Comparison of ENCODE assay signal across 16 mouse cellular contexts in the genomic region with DNA sequence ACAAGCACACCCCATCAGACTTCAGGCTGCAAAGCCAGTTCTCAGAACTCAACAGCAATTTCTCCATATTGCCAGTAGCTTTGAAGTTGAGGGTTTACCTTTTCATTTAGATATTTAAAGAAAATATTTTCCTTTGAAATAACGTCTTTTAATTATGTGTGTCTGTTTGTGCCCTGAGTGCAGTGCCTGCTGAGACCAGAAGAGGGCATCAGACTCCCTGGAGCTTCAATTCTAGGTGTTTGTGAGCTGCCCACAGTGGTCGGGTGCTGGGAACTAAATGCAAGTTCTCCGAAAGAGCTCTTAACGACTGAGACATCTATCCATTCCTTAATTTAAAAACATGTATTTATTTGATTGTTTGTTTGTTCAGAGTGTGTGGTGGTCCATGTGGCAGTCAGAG.
DNase-seq lines count a peak whose midpoint lies in the region; ATAC-seq and TF ChIP-seq lines count a peak whose summit lies in the region.
"Had no signal": no experiment of that assay in that cellular context is flagged by ENCODE, and none has a peak within 500 bp of the region (broad histone marks: within the 10 kb centered on the region; RNA-seq: fewer than 3 reads in every experiment).

No protein-coding gene starts in this region.

- no peak for ATAC-seq in kidney, postnatal 0 days (replicated peaks; ENCODE audit: low FRiP score, low read depth)
- ATAC-seq in kidney, embryonic 14.5 days (ENCODE audit: low FRiP score, low TSS enrichment), result no peak
- ATAC-seq in midbrain, postnatal 0 days (ENCODE audit: low FRiP score), result no peak
- ATAC-seq in midbrain, embryonic 11.5 days (ENCODE audit: low FRiP score), result no peak
- no peak for ATAC-seq in G1E (ENCODE audit: extremely low read depth, insufficient number of reproducible peaks, low FRiP score, poor library complexity, severe bottlenecking)
- ATAC-seq in stomach, postnatal 0 days (ENCODE audit: low FRiP score, low TSS enrichment), result no peak
- ATAC-seq: CD4-positive, CD25-positive, alpha-beta regulatory T cell, adult 4 months had no signal

- 77% methylated on average over 4 of the region's 4 CpGs for WGBS in kidney, postnatal 0 days
- WGBS in kidney, embryonic 14.5 days, result 80% methylated on average over 4 of the region's 4 CpGs
- whole genome bisulfite sequencing in midbrain, postnatal 0 days, result 73% methylated on average over 4 of the region's 4 CpGs
- WGBS in midbrain, embryonic 11.5 days, result 72% methylated on average over 4 of the region's 4 CpGs
- WGBS in stomach, postnatal 0 days, result 75% methylated on average over 4 of the region's 4 CpGs
- WGBS in forebrain, embryonic 10.5 days, result 80% methylated on average over 4 of the region's 4 CpGs

- no peak overlapping the region for H3K4me2 ChIP-seq in kidney, postnatal 0 days (ENCODE audit: low read length)
- no peak overlapping the region for H3K4me2 ChIP-seq in kidney, embryonic 14.5 days (replicated peaks; ENCODE audit: low read depth, low read length)
- no peak overlapping the region for H3K4me2 ChIP-seq in midbrain, postnatal 0 days (ENCODE audit: low read depth, low read length, poor library complexity, severe bottlenecking)
- H3K4me2 ChIP-seq in midbrain, embryonic 11.5 days, result no peak overlapping the region
- no peak overlapping the region for H3K4me2 ChIP-seq in stomach, postnatal 0 days (replicated peaks; ENCODE audit: low read depth)
- H3K4me2 ChIP-seq: embryonic facial prominence, embryonic 13.5 days; hindbrain, embryonic 15.5 days; liver, embryonic 15.5 days had no signal

- H3K36me3 ChIP-seq in kidney, postnatal 0 days (ENCODE audit: insufficient read depth, low read length), result no peaks in the 10 kb centered on the region
- H3K36me3 ChIP-seq in kidney, embryonic 14.5 days (ENCODE audit: control insufficient read depth, insufficient read depth, low read length), result no peaks in the 10 kb centered on the region
- no peaks in the 10 kb centered on the region for H3K36me3 ChIP-seq in midbrain, postnatal 0 days (ENCODE audit: insufficient read depth, low read length)
- no peaks in the 10 kb centered on the region for H3K36me3 ChIP-seq in midbrain, embryonic 11.5 days (ENCODE audit: control insufficient read depth, insufficient read depth, low read length)
- H3K36me3 ChIP-seq in G1E (replicated peaks), result no peaks in the 10 kb centered on the region
- H3K36me3 ChIP-seq in stomach, postnatal 0 days (ENCODE audit: control insufficient read depth, insufficient read depth, low read length), result no peaks in the 10 kb centered on the region
- H3K36me3 ChIP-seq in forebrain, embryonic 10.5 days (replicated peaks), result no peaks in the 10 kb centered on the region
- H3K36me3 ChIP-seq: embryonic facial prominence, embryonic 13.5 days; hindbrain, embryonic 15.5 days; liver, embryonic 15.5 days had no signal

- H3K27ac ChIP-seq in kidney, postnatal 0 days, result no peak overlapping the region
- H3K27ac ChIP-seq in kidney, embryonic 14.5 days (ENCODE audit: low read depth, low read length), result no peak overlapping the region
- no peak overlapping the region for H3K27ac ChIP-seq in midbrain, postnatal 0 days (ENCODE audit: low read depth, low read length)
- H3K27ac ChIP-seq in midbrain, embryonic 11.5 days (ENCODE audit: low read depth, low read length), result no peak overlapping the region
- H3K27ac ChIP-seq in stomach, postnatal 0 days (replicated peaks), result no peak overlapping the region
- H3K27ac ChIP-seq in forebrain, embryonic 10.5 days, result no peak overlapping the region
- H3K27ac ChIP-seq: embryonic facial prominence, embryonic 13.5 days; hindbrain, embryonic 15.5 days; liver, embryonic 15.5 days; macrophage had no signal

- no peak for TF ChIP-seq EP300 in stomach, postnatal 0 days (optimal IDR thresholded peaks at IDR 0.05)

- H3K4me1 ChIP-seq in kidney, postnatal 0 days (replicated peaks; ENCODE audit: insufficient read depth, low read length), result no peaks in the 10 kb centered on the region
- no peaks in the 10 kb centered on the region for H3K4me1 ChIP-seq in kidney, embryonic 14.5 days (ENCODE audit: control insufficient read depth, insufficient read depth, low read length)
- no peaks in the 10 kb centered on the region for H3K4me1 ChIP-seq in midbrain, postnatal 0 days (ENCODE audit: insufficient read depth, low read length)
- peaks cover 4% of the 10 kb centered on the region; the same call in 1 of the 2 replicates for H3K4me1 ChIP-seq in midbrain, embryonic 11.5 days (ENCODE audit: control insufficient read depth, insufficient read depth, low read length)
- no peaks in the 10 kb centered on the region for H3K4me1 ChIP-seq in G1E (ENCODE audit: insufficient read depth, low read depth, low read length)
- H3K4me1 ChIP-seq in stomach, postnatal 0 days (replicated peaks; ENCODE audit: control insufficient read depth, insufficient read depth), result no peaks in the 10 kb centered on the region
- H3K4me1 ChIP-seq in forebrain, embryonic 10.5 days, result peaks cover 50% of the 10 kb centered on the region
- H3K4me1 ChIP-seq: liver, embryonic 15.5 days had no signal

- TF ChIP-seq CTCF in kidney, postnatal 0 days (IDR thresholded peaks at IDR 0.05; ENCODE audit: low read depth), result peak; percentile 37; the same call in 1 of the 2 replicates
- TF ChIP-seq CTCF in midbrain, postnatal 0 days (IDR thresholded peaks at IDR 0.05), result peak; percentile 34
- TF ChIP-seq CTCF in G1E (IDR thresholded peaks at IDR 0.05; ENCODE audit: low read depth, low read length), result peak; percentile 31; the same call in 1 of the 2 replicates
- peak; percentile 43 for TF ChIP-seq CTCF in stomach, postnatal 0 days (IDR thresholded peaks at IDR 0.05; ENCODE audit: low read depth)

- DNase-seq in kidney, postnatal 0 days (ENCODE audit: low spot score), result no peak
- DNase-seq in midbrain, postnatal 0 days (ENCODE audit: low spot score), result no peak
- no peak for DNase-seq in midbrain, embryonic 11.5 days (ENCODE audit: low spot score, missing footprints)
- no peak for DNase-seq in G1E (ENCODE audit: low spot score)
- no peak for DNase-seq in stomach, postnatal 0 days (ENCODE audit: low spot score)
- no peak for DNase-seq in forebrain, embryonic 10.5 days (ENCODE audit: extremely low spot score, low spot score)
- DNase-seq: cerebellum, adult 2 months; heart, postnatal 14 days; kidney, adult 9 months; midbrain, embryonic 14.5 days had no signal

- no peaks in the 10 kb centered on the region for H3K9me3 ChIP-seq in kidney, postnatal 0 days (replicated peaks; ENCODE audit: low read length)
- no peaks in the 10 kb centered on the region for H3K9me3 ChIP-seq in kidney, embryonic 14.5 days (ENCODE audit: control insufficient read depth, low read length)
- no peaks in the 10 kb centered on the region for H3K9me3 ChIP-seq in midbrain, postnatal 0 days (ENCODE audit: low read length)
- no peaks in the 10 kb centered on the region for H3K9me3 ChIP-seq in midbrain, embryonic 11.5 days (ENCODE audit: control insufficient read depth, low read length)
- no peaks in the 10 kb centered on the region for H3K9me3 ChIP-seq in G1E (replicated peaks)
- H3K9me3 ChIP-seq in stomach, postnatal 0 days (ENCODE audit: control insufficient read depth, low read length), result no peaks in the 10 kb centered on the region
- no peaks in the 10 kb centered on the region for H3K9me3 ChIP-seq in forebrain, embryonic 10.5 days
- H3K9me3 ChIP-seq: embryonic facial prominence, embryonic 13.5 days; hindbrain, embryonic 15.5 days; liver, embryonic 15.5 days had no signal

- H3K27me3 ChIP-seq in kidney, postnatal 0 days (ENCODE audit: insufficient read depth, low read length), result no peaks in the 10 kb centered on the region; the same call in 1 of the 2 replicates
- H3K27me3 ChIP-seq in kidney, embryonic 14.5 days (ENCODE audit: control insufficient read depth, insufficient read depth, low read length), result peaks cover 13% of the 10 kb centered on the region
- no peaks in the 10 kb centered on the region for H3K27me3 ChIP-seq in midbrain, postnatal 0 days (ENCODE audit: insufficient read depth, low read length)
- H3K27me3 ChIP-seq in midbrain, embryonic 11.5 days (ENCODE audit: control insufficient read depth, insufficient read depth, low read length), result no peaks in the 10 kb centered on the region
- H3K27me3 ChIP-seq in G1E (ENCODE audit: insufficient read depth, low read length), result no peaks in the 10 kb centered on the region; the same call in 1 of the 2 replicates
- H3K27me3 ChIP-seq in stomach, postnatal 0 days (ENCODE audit: control insufficient read depth, insufficient read depth, low read length), result no peaks in the 10 kb centered on the region
- peaks cover 89% of the 10 kb centered on the region for H3K27me3 ChIP-seq in forebrain, embryonic 10.5 days (ENCODE audit: poor library complexity, severe bottlenecking)

- H3K4me3 ChIP-seq in kidney, postnatal 0 days (replicated peaks; ENCODE audit: low read depth, low read length), result no peak overlapping the region
- H3K4me3 ChIP-seq in kidney, embryonic 14.5 days (ENCODE audit: low read length), result no peak overlapping the region
- H3K4me3 ChIP-seq in midbrain, postnatal 0 days (ENCODE audit: low read depth, low read length), result no peak overlapping the region
- H3K4me3 ChIP-seq in midbrain, embryonic 11.5 days (ENCODE audit: low read depth, low read length), result no peak overlapping the region
- H3K4me3 ChIP-seq in G1E (ENCODE audit: low read depth, low read length), result no peak overlapping the region
- H3K4me3 ChIP-seq in stomach, postnatal 0 days (ENCODE audit: low read depth, low read length), result no peak overlapping the region
- no peak overlapping the region for H3K4me3 ChIP-seq in forebrain, embryonic 10.5 days
- H3K4me3 ChIP-seq: embryonic facial prominence, embryonic 13.5 days; hindbrain, embryonic 15.5 days; liver, embryonic 15.5 days had no signal

- no peak overlapping the region for H3K9ac ChIP-seq in kidney, postnatal 0 days (ENCODE audit: low read depth, low read length)
- H3K9ac ChIP-seq in kidney, embryonic 14.5 days (ENCODE audit: low read depth, low read length), result no peak overlapping the region
- no peak overlapping the region for H3K9ac ChIP-seq in midbrain, postnatal 0 days (replicated peaks; ENCODE audit: low read length, poor library complexity, severe bottlenecking)
- H3K9ac ChIP-seq in midbrain, embryonic 11.5 days (ENCODE audit: low read length), result no peak overlapping the region
- H3K9ac ChIP-seq in stomach, postnatal 0 days (ENCODE audit: low read length), result no peak overlapping the region
- H3K9ac ChIP-seq: embryonic facial prominence, embryonic 13.5 days; hindbrain, embryonic 15.5 days; liver, embryonic 15.5 days had no signal
